Mouse (Mus musculus) adrenal gland, postnatal 0 days (tissue): ENCODE results near the gene Vps11. TPM values are rescaled to one million over a fixed set of nuclear protein-coding genes. Genes with fewer than 3 reads are reported as not detected.

Source experiments
- microRNA-seq: library from miRNA; unstranded; fragments of <30 nt; microRNA quantifications from one replicate; pipeline ENCODE4, GENCODE M21; 2016; ENCODE audit warnings: borderline replicate concordance; ENCODE audit not compliant: insufficient number of aligned reads
- polyA plus RNA-seq: library from polyadenylated mRNA; unstranded; fragments of >200 nt; fragmentation: Nextera tagmentation; extraction: Ambion mirVana; gene quantifications from 2 replicates; pipeline ENCODE4 v1.2.1, GENCODE M21; 2015

Vps11 gene
- polyA plus RNA-seq, result 27.1 and 43.2 TPM in 2 replicates

DNA sequence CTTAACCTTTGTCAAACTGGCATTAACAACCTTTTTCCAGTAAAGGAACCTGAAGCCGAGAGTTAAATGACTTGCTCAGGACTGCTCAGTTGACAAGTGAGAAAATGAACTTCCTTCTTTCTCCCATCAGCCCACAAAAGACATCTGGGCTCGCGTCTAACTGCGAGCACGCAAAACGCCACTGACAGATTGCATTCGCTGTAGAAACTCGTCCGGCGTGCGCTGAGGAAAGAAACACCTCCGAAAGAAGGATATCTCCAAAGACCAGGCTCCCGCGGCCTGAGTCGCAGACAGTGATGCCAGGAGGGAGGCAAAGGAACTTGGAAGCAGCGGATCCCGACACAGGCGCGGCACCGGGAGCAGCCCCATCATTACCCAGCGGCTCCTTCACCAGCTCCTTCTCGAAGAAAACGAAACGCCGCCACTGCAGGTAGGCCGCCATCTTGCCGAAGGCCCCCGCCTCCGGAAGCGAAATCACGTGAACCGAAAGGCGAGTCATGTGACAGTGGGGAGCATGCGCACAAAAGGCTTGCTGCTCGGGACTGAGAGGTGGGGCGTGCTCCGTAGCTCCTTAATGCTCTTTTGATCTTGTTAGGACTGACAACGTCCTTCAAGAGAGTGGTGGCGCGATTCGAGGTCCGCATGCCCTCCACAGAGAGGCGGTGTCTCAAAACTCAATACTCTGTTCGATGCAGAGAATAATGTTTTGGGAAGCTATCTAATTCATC is at the start of gene Vps11:
Gene Vps11, minus strand, starts transcription at position 481 of the 728 bp plus-strand sequence.

GRCm38 (mm10) chr9:44406906-44407751 is 45.7 kb upstream of the Vps11 start, which contains the start of the genes Rps25 and Trappc4:
Gene Rps25 (plus strand): TSS chr9:44407139.
Gene Trappc4 (minus strand): TSS chr9:44407600.

GRCm38 (mm10) chr9:44396684-44397411 is 35.4 kb upstream of the Vps11 start, which contains the start of gene Slc37a4:
Gene Slc37a4 (plus strand): TSS chr9:44396852.

GRCm38 (mm10) chr9:44379054-44379834 is 17.8 kb upstream of the Vps11 start, which contains the start of gene Hyou1:
Gene Hyou1 (plus strand): TSS chr9:44379490.

GRCm38 (mm10) chr9:44343781-44344421 is 17.6 kb downstream of the Vps11 start, which contains the start of gene Hmbs:
Gene Hmbs (minus strand): TSS chr9:44344228.

GRCm38 (mm10) chr9:44334396-44335330 is 26.8 kb downstream of the Vps11 start, which contains the start of gene H2afx:
Gene H2afx (plus strand): TSS chr9:44334694.

GRCm38 (mm10) chr9:44325768-44326370 is 35.6 kb downstream of the Vps11 start, which contains the start of gene Dpagt1:
Gene Dpagt1 (plus strand): TSS chr9:44326019.

GRCm38 (mm10) chr9:44319887-44320798 is 41.3 kb downstream of the Vps11 start, which contains the start of gene C2cd2l:
Gene C2cd2l (minus strand): TSS chr9:44320285.

DNA sequence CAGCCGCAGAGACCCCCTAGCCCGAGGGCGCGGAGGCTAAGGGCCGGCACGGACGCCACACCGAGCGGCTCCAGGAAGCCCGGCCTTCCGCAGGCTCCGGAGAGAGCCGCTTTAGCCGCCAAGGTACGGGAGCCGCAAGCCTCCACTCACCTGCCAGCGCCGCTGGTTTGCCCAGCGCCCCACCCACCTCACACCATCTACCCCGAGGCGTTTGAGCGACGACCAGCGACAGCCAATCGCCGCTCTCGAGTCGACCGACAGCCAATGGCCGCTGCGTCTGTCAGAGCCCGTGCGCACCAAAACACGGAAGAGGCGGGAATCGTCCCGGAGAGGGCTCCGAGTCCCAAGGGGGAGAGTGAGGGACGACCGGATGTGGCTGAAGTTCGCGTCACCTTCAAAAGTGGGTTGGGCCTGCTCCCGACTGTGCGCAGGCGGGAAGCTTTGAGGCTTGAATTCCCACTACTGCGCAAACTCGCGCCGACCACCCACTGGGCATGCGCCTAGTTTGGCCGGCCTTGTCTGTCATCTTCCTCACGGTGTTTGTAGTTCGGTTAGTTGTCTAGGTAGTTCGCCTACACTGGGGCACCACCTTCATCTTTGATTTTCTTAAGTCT is 55.9 kb downstream of the Vps11 start, which contains the start of gene Hinfp:
Gene Hinfp, minus strand, starts transcription at position 206 of the 614 bp plus-strand sequence.

Small RNA genes lying within 50 kb of the gene (microRNA-seq; reads per million reads assigned to microRNA genes)
- gene Gm44335 (not detected), gene Mir7085 (not detected)

Other genes starting within 250 kb of the Vps11 start
- gene Gm49380, start 248.2 kb downstream of the Vps11 start, polyA plus RNA-seq, result 0.16 and 0.28 TPM in 2 replicates
- 22.4 and 35.7 TPM in 2 replicates for gene Rnf26, start 248.2 kb downstream of the Vps11 start, polyA plus RNA-seq
- gene Mcam, start 227.2 kb downstream of the Vps11 start, polyA plus RNA-seq, result 27.4 and 36.3 TPM in 2 replicates
- gene Cbl, start 127.6 kb downstream of the Vps11 start, polyA plus RNA-seq, result 5.7 and 7.4 TPM in 2 replicates
- 2.3 and 4.2 TPM in 2 replicates for gene Ccdc153, start 121.0 kb downstream of the Vps11 start, polyA plus RNA-seq
- 0.32 and 0.58 TPM in 2 replicates for gene Pdzd3, start 110.2 kb downstream of the Vps11 start, polyA plus RNA-seq
- 14.2 and 22.7 TPM in 2 replicates for gene Nlrx1, start 93.1 kb downstream of the Vps11 start, polyA plus RNA-seq
- gene Abcg4, start 73.1 kb downstream of the Vps11 start, polyA plus RNA-seq, result 8.9 and 12.6 TPM in 2 replicates
- 9.4 and 11.5 TPM in 2 replicates for gene Hinfp, start 56.0 kb downstream of the Vps11 start, polyA plus RNA-seq
- gene C2cd2l, start 41.4 kb downstream of the Vps11 start, polyA plus RNA-seq, result 10.9 and 11.3 TPM in 2 replicates
- gene Dpagt1, start 35.7 kb downstream of the Vps11 start, polyA plus RNA-seq, result 27.4 and 35.8 TPM in 2 replicates
- 99.2 and 108 TPM in 2 replicates for gene H2afx, start 27.0 kb downstream of the Vps11 start, polyA plus RNA-seq
- 110 and 170 TPM in 2 replicates for gene Hmbs, start 17.4 kb downstream of the Vps11 start, polyA plus RNA-seq
- 11.9 and 23.6 TPM in 2 replicates for gene Hyou1, start 17.8 kb upstream of the Vps11 start, polyA plus RNA-seq
- 21.6 and 31.8 TPM in 2 replicates for gene Slc37a4, start 35.2 kb upstream of the Vps11 start, polyA plus RNA-seq
- 2,801 and 4,350 TPM in 2 replicates for gene Rps25, start 45.5 kb upstream of the Vps11 start, polyA plus RNA-seq
- 160 and 163 TPM in 2 replicates for gene Trappc4, start 45.9 kb upstream of the Vps11 start, polyA plus RNA-seq
- 17.8 and 22.2 TPM in 2 replicates for gene Ccdc84, start 56.9 kb upstream of the Vps11 start, polyA plus RNA-seq
- gene Foxr1, start 79.5 kb upstream of the Vps11 start, polyA plus RNA-seq, result not detected in 2 replicates
- gene Upk2, start 93.3 kb upstream of the Vps11 start, polyA plus RNA-seq, result 0.11 TPM in 1 of 2 replicates, not detected in the other
- 8.2 and 8.6 TPM in 2 replicates for gene Bcl9l, start 121.2 kb upstream of the Vps11 start, polyA plus RNA-seq
- 0.08 and 0.16 TPM in 2 replicates for gene Cxcr5, start 200.2 kb upstream of the Vps11 start, polyA plus RNA-seq
- gene Ddx6, start 243.2 kb upstream of the Vps11 start, polyA plus RNA-seq, result 8.5 and 12.8 TPM in 2 replicates